Mouse (Mus musculus) urinary bladder, adult 18-20 months (tissue): ENCODE data around the gene Mgat5.

Experiments used
- DNase-seq, 2 experiments: peaks; one replicate each; pipeline ENCODE4 v3.0.0; 2022; ENCODE audit warnings: low spot score in 2 of 2, mixed read lengths in 2 of 2

Gene Mgat5

GRCm38 (mm10) chr1:127306024-127306771 is 101.4 kb downstream of the Mgat5 start:
- DNase-seq: no peak

GRCm38 (mm10) chr1:127307361-127307760 is 102.5 kb downstream of the Mgat5 start:
- no peak for DNase-seq

GRCm38 (mm10) chr1:127308207-127308725 is 103.5 kb downstream of the Mgat5 start:
- no peak for DNase-seq

DNA sequence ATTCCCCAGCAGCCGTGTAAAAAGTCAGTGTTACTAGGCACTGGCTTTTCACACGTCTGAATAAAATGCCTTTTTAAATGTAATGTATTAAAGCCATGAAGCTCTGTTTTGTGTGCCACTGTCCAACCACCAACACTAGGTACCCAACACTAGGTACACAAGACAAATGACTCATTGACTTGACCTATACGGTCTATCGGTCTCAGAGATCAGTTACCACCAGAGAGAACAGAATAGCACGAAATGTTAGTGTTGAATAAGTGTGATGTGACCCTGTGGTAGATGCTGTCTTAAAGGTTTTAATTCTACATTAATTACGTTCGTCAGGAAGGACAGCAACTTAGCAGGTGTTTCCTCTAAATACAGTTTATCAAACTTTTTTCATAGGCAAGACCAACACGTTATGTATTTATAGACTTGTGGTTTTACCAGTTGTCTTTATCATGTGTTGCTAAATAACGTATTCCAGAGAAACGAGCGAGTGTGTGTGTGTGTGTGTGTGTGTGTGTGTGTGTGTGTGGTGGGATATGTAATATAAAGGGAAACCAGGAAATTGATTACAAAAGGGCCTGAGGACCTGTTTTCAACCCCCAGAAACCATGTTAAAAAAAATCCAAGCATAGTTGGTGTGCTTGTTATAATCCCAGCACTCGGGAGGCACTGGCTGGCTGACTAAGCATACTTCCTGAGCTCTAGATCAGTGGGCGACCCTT is 104.3 kb downstream of the Mgat5 start:
- DNase-seq: no peak

- DNase-seq: no peak
Measured at GRCm38 (mm10) chr1:127310011-127310410, 105.2 kb downstream of the Mgat5 start.

- no peak for DNase-seq
Measured at GRCm38 (mm10) chr1:127310703-127311102, 105.9 kb downstream of the Mgat5 start.

GRCm38 (mm10) chr1:127313652-127314350 is 109.0 kb downstream of the Mgat5 start:
- no peak for DNase-seq

DNA sequence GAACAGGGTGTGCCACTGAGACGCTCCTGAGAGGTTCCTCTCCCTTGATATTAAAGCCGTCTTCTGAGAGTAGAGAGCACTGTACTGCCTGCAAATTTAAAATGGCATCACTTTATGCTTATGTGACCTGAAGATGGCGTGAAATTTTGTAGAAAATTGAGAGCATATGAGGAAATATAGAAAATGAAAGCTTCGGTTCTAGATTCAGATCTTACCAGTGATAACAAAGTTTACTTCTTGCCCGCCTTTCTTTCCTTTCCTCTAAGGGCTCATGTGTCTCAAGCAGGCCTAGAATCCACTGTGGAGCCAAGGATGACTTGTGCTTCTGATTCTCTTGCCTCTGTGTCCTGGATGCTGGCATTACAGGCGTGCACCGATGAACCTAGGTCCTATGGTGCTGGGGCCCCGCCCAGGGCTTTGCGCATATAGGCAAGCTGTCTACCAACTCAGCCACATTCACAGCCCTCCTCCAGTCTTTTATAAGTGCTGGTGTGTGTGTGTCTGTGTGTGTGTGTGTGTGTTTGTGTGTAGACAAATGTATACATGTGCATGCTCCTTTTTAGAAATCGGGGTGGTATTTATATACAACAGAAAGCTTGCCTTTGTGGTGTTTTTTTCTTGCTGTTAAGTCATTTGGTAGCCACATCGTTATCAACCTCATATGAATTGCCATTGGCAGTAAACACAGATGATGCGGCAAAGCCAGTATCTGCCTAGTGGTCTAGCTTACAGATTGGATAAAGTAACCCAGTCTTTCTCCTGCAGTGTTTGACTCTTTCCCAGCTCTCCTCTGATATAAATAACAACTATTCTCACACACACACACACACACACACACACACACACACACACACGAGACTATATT is 111.2 kb downstream of the Mgat5 start:
- no peak for DNase-seq

- DNase-seq: no peak
Measured at GRCm38 (mm10) chr1:127316651-127317050, 111.8 kb downstream of the Mgat5 start.

DNA sequence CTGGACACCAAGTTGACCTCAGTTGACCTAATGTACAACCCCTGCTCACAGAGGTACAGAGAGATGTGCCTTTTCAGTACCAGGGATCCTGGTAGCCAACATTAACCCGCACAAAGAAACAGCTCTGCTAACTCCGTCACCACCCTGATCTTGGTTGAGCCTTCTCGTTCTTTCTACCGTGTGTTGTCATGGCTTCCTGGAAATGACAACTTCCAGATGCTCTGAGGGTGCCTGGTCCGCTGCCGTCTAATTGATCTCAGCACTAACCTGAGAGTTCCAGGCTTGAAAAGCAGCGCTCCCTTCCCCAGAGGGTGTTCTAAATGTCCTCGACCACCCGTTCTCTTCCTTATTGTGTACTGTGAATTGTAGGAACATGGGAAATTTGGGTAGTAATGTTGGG is 112.7 kb downstream of the Mgat5 start:
- no peak for DNase-seq

- DNase-seq: no peak
Measured at GRCm38 (mm10) chr1:127318486-127318885, 113.7 kb downstream of the Mgat5 start.

DNA sequence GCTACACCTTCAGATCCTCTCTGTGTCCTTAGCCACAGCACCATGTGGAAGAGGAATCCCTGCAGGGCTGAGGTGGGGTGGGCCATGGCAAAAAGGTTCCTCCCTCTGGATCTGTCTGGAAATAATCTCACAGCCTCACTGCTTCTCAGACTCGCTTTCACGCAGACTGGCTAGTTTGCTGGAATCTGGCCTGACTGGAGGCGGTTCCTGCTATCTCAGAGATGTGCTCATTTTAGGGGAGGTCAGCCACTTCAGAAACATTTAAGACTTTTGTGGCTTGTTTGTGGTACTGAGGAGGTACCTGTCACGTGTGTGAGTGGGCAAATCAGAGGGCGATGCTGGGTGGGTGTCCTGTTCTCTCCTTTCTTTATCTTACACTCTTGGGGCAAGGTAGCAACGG is 115.0 kb downstream of the Mgat5 start:
- no peak for DNase-seq

DNA sequence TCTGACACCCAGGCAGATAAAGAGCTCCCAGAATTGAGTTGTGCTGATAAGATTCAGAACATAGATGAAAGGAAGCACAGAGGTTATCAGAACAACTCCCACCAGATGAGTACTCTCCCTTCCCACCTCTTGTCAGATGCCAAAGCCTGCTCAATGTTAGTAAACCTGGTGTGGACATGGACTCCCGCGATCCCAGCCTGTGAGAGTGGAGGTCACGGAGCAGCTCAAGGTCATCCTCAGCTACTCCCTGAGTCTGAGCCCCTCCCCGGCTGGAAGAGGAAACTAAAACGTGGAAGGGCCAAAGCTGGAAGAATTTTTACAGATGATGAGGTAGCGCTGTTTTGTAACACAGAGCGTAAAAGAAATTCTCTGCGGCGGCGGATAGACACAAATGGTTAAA is 116.1 kb downstream of the Mgat5 start:
- no peak for DNase-seq

- no peak for DNase-seq
Measured at GRCm38 (mm10) chr1:127321638-127322037, 116.8 kb downstream of the Mgat5 start.

DNA sequence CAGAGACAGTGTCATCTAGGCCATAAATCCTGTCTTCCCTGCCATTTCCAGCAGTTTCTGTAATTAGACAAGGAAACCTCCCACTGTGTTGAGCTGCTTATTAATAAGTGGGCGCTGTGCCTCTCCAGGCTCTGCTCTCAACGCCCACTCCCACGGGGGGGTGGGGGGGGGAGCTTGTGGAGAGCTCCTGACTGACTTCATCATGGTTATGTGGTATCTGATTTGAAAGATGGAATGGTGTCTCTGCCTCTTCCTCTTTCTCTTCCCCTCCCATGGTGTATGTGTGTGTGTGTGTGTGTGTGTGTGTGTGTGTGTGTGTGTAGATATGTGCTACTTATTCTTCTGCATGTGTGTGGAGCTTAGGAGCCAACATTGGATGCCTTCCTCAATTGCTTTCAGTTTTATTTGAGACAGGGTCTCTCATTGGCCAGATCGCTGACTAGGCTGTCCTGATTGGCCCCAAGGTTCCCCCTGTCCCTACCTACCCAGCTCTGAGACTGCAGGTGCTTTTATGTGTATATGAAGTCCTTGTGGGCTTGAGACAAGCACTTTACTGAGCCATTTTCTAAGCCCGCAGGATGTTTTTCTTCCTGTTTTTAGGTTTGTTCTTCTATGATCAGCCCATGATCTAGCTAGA is 117.5 kb downstream of the Mgat5 start:
- no peak for DNase-seq

GRCm38 (mm10) chr1:127325601-127326198 is 120.9 kb downstream of the Mgat5 start:
- no peak for DNase-seq

GRCm38 (mm10) chr1:127327773-127328172 is 123.0 kb downstream of the Mgat5 start:
- DNase-seq: no peak

GRCm38 (mm10) chr1:127328354-127328875 is 123.6 kb downstream of the Mgat5 start:
- no peak for DNase-seq

GRCm38 (mm10) chr1:127329810-127330209 is 125.0 kb downstream of the Mgat5 start:
- DNase-seq: no peak

- no peak for DNase-seq
Measured at GRCm38 (mm10) chr1:127337740-127338139, 132.9 kb downstream of the Mgat5 start.
